Mouse (Mus musculus): ENCODE measurements at regions not wholly inside any gene's neighbourhood (a gene's known extent, or its start where the extent isn't known, plus 50 kb on each side); places are given as distances from the start of the nearest gene placed in this dataset.

GRCm38 (mm10) chr10:31076948-31077347 lies 234.3 kb upstream of the Hey2 start:
- ATAC-seq (ENCODE audit: insufficient read depth, low FRiP score, low TSS enrichment), result no peak

GRCm38 (mm10) chr10:31076415-31076814 lies 233.8 kb upstream of the Hey2 start:
- H3K4me3 ChIP-seq (ENCODE audit: low read depth, low read length), result no peak overlapping the region
- H3K27me3 ChIP-seq (ENCODE audit: control insufficient read depth, insufficient read depth, low read length), result no peaks in the 10 kb centered on the region
- no peaks in the 10 kb centered on the region for H3K4me1 ChIP-seq (ENCODE audit: control insufficient read depth, insufficient read depth, low read length)
- H3K4me2 ChIP-seq (ENCODE audit: low read depth), result no peak overlapping the region
- WGBS, result 65% methylated on average over 8 of the region's 8 CpGs
- H3K27ac ChIP-seq (ENCODE audit: low read depth, low read length), result no peak overlapping the region
- H3K9me3 ChIP-seq (ENCODE audit: control insufficient read depth, low read length), result no peaks in the 10 kb centered on the region
- ATAC-seq (ENCODE audit: insufficient read depth, low FRiP score, low TSS enrichment) (no peak), DNase-seq (ENCODE audit: low spot score) (no peak)
- no peaks in the 10 kb centered on the region for H3K36me3 ChIP-seq (ENCODE audit: control insufficient read depth, insufficient read depth, low read length)
- H3K9ac ChIP-seq (ENCODE audit: low read length), result no peak overlapping the region

More at GRCm38 (mm10) chr10:31076948-31077347, 234.3 kb upstream of the Hey2 start:
- H3K9ac ChIP-seq (ENCODE audit: low read length), result no peak overlapping the region
- H3K27me3 ChIP-seq (ENCODE audit: control insufficient read depth, insufficient read depth, low read length), result no peaks in the 10 kb centered on the region
- H3K27ac ChIP-seq (ENCODE audit: low read depth, low read length), result no peak overlapping the region
- no peak overlapping the region for H3K4me3 ChIP-seq (ENCODE audit: low read depth, low read length)
- H3K4me1 ChIP-seq (ENCODE audit: control insufficient read depth, insufficient read depth, low read length), result no peaks in the 10 kb centered on the region
- no peaks in the 10 kb centered on the region for H3K9me3 ChIP-seq (ENCODE audit: control insufficient read depth, low read length)
- H3K4me2 ChIP-seq (ENCODE audit: low read depth), result no peak overlapping the region
- WGBS, result 30% methylated on average over 4 of the region's 4 CpGs
- no peaks in the 10 kb centered on the region for H3K36me3 ChIP-seq (ENCODE audit: control insufficient read depth, insufficient read depth, low read length)
- no peak for DNase-seq (ENCODE audit: low spot score)

GRCm38 (mm10) chr10:31074004-31074645 lies 231.5 kb upstream of the Hey2 start:
- Histone ChIP-seq H3K4me2 (ENCODE audit: low read depth) (no peak overlapping the region), H3K9ac (ENCODE audit: low read length) (no peak overlapping the region), H3K27ac (ENCODE audit: low read depth, low read length) (no peak overlapping the region), H3K27me3 (ENCODE audit: control insufficient read depth, insufficient read depth, low read length) (no peaks in the 10 kb centered on the region), H3K36me3 (ENCODE audit: control insufficient read depth, insufficient read depth, low read length) (no peaks in the 10 kb centered on the region), H3K9me3 (ENCODE audit: control insufficient read depth, low read length) (no peaks in the 10 kb centered on the region), H3K4me3 (ENCODE audit: low read depth, low read length) (no peak overlapping the region), H3K4me1 (ENCODE audit: control insufficient read depth, insufficient read depth, low read length) (no peaks in the 10 kb centered on the region)
- DNase-seq (ENCODE audit: low spot score) (no peak), ATAC-seq (ENCODE audit: insufficient read depth, low FRiP score, low TSS enrichment) (no peak)
- WGBS, result 57% methylated on average over 4 of the region's 4 CpGs

- Histone ChIP-seq H3K9me3 (ENCODE audit: control insufficient read depth, low read length) (no peaks in the 10 kb centered on the region), H3K27ac (ENCODE audit: low read depth, low read length) (no peak overlapping the region), H3K36me3 (ENCODE audit: control insufficient read depth, insufficient read depth, low read length) (no peaks in the 10 kb centered on the region), H3K27me3 (ENCODE audit: control insufficient read depth, insufficient read depth, low read length) (no peaks in the 10 kb centered on the region), H3K4me1 (ENCODE audit: control insufficient read depth, insufficient read depth, low read length) (no peaks in the 10 kb centered on the region), H3K4me2 (ENCODE audit: low read depth) (no peak overlapping the region), H3K9ac (ENCODE audit: low read length) (no peak overlapping the region), H3K4me3 (ENCODE audit: low read depth, low read length) (no peak overlapping the region)
- DNase-seq (ENCODE audit: low spot score), result no peak
- no peak for ATAC-seq (ENCODE audit: insufficient read depth, low FRiP score, low TSS enrichment)
Measured at GRCm38 (mm10) chr10:31068668-31069223, 226.1 kb upstream of the Hey2 start.

GRCm38 (mm10) chr10:31062732-31063131 lies 220.1 kb upstream of the Hey2 start:
- DNase-seq (ENCODE audit: low spot score), result no peak
- Histone ChIP-seq H3K4me2 (ENCODE audit: low read depth) (no peak overlapping the region), H3K9me3 (ENCODE audit: control insufficient read depth, low read length) (no peaks in the 10 kb centered on the region), H3K4me3 (ENCODE audit: low read depth, low read length) (no peak overlapping the region), H3K36me3 (ENCODE audit: control insufficient read depth, insufficient read depth, low read length) (no peaks in the 10 kb centered on the region), H3K27ac (ENCODE audit: low read depth, low read length) (no peak overlapping the region), H3K9ac (ENCODE audit: low read length) (no peak overlapping the region), H3K4me1 (ENCODE audit: control insufficient read depth, insufficient read depth, low read length) (no peaks in the 10 kb centered on the region), H3K27me3 (ENCODE audit: control insufficient read depth, insufficient read depth, low read length) (no peaks in the 10 kb centered on the region)
- WGBS, result 55% methylated on average over 2 of the region's 2 CpGs
- no peak for ATAC-seq (ENCODE audit: insufficient read depth, low FRiP score, low TSS enrichment)

- H3K36me3 ChIP-seq (ENCODE audit: control insufficient read depth, insufficient read depth, low read length), result no peaks in the 10 kb centered on the region
- H3K9me3 ChIP-seq (ENCODE audit: control insufficient read depth, low read length), result no peaks in the 10 kb centered on the region
- H3K9ac ChIP-seq (ENCODE audit: low read length), result no peak overlapping the region
- 88% methylated on average over 8 of the region's 8 CpGs for WGBS
- no peaks in the 10 kb centered on the region for H3K27me3 ChIP-seq (ENCODE audit: control insufficient read depth, insufficient read depth, low read length)
- DNase-seq (ENCODE audit: low spot score) (no peak), ATAC-seq (ENCODE audit: insufficient read depth, low FRiP score, low TSS enrichment) (no peak)
- no peak overlapping the region for H3K27ac ChIP-seq (ENCODE audit: low read depth, low read length)
- no peaks in the 10 kb centered on the region for H3K4me1 ChIP-seq (ENCODE audit: control insufficient read depth, insufficient read depth, low read length)
- no peak overlapping the region for H3K4me2 ChIP-seq (ENCODE audit: low read depth)
- H3K4me3 ChIP-seq (ENCODE audit: low read depth, low read length), result no peak overlapping the region
Measured at GRCm38 (mm10) chr10:31053260-31053659, 210.7 kb upstream of the Hey2 start.

GRCm38 (mm10) chr10:31051222-31051621 lies 208.6 kb upstream of the Hey2 start:
- Histone ChIP-seq H3K27me3 (ENCODE audit: control insufficient read depth, insufficient read depth, low read length) (no peaks in the 10 kb centered on the region), H3K9me3 (ENCODE audit: control insufficient read depth, low read length) (no peaks in the 10 kb centered on the region), H3K9ac (ENCODE audit: low read length) (no peak overlapping the region), H3K4me1 (ENCODE audit: control insufficient read depth, insufficient read depth, low read length) (no peaks in the 10 kb centered on the region), H3K27ac (ENCODE audit: low read depth, low read length) (no peak overlapping the region), H3K4me2 (ENCODE audit: low read depth) (no peak overlapping the region), H3K4me3 (ENCODE audit: low read depth, low read length) (no peak overlapping the region), H3K36me3 (ENCODE audit: control insufficient read depth, insufficient read depth, low read length) (no peaks in the 10 kb centered on the region)
- ATAC-seq (ENCODE audit: insufficient read depth, low FRiP score, low TSS enrichment), result no peak
- DNase-seq (ENCODE audit: low spot score), result no peak
- 96% methylated on average over 1 of the region's 1 CpGs for WGBS

GRCm38 (mm10) chr10:31049352-31049751 lies 206.8 kb upstream of the Hey2 start:
- Histone ChIP-seq H3K4me2 (ENCODE audit: low read depth) (no peak overlapping the region), H3K9ac (ENCODE audit: low read length) (no peak overlapping the region), H3K36me3 (ENCODE audit: control insufficient read depth, insufficient read depth, low read length) (no peaks in the 10 kb centered on the region), H3K27ac (ENCODE audit: low read depth, low read length) (no peak overlapping the region), H3K4me1 (ENCODE audit: control insufficient read depth, insufficient read depth, low read length) (no peaks in the 10 kb centered on the region), H3K4me3 (ENCODE audit: low read depth, low read length) (no peak overlapping the region), H3K27me3 (ENCODE audit: control insufficient read depth, insufficient read depth, low read length) (no peaks in the 10 kb centered on the region), H3K9me3 (ENCODE audit: control insufficient read depth, low read length) (no peaks in the 10 kb centered on the region)
- ATAC-seq (ENCODE audit: insufficient read depth, low FRiP score, low TSS enrichment), result no peak
- WGBS, result 83% methylated on average over 2 of the region's 2 CpGs
- DNase-seq (ENCODE audit: low spot score), result no peak

GRCm38 (mm10) chr10:31035611-31036010 lies 193.0 kb upstream of the Hey2 start:
- no peaks in the 10 kb centered on the region for H3K36me3 ChIP-seq (ENCODE audit: control insufficient read depth, insufficient read depth, low read length)
- no peaks in the 10 kb centered on the region for H3K4me1 ChIP-seq (ENCODE audit: control insufficient read depth, insufficient read depth, low read length)
- no peak overlapping the region for H3K27ac ChIP-seq (ENCODE audit: low read depth, low read length)
- H3K27me3 ChIP-seq (ENCODE audit: control insufficient read depth, insufficient read depth, low read length), result no peaks in the 10 kb centered on the region
- ATAC-seq (ENCODE audit: insufficient read depth, low FRiP score, low TSS enrichment), result no peak
- H3K4me2 ChIP-seq (ENCODE audit: low read depth), result no peak overlapping the region
- no peak overlapping the region for H3K9ac ChIP-seq (ENCODE audit: low read length)
- H3K4me3 ChIP-seq (ENCODE audit: low read depth, low read length), result no peak overlapping the region
- 93% methylated on average over 4 of the region's 4 CpGs for WGBS
- DNase-seq (ENCODE audit: low spot score), result no peak
- no peaks in the 10 kb centered on the region for H3K9me3 ChIP-seq (ENCODE audit: control insufficient read depth, low read length)

Measured in neural tube, embryonic 11.5 days (tissue).